Mouse (Mus musculus): ENCODE data around the gene Tubd1.

Tubd1 gene

GRCm38 (mm10) chr11:86583990-86584897 lies 39.5 kb downstream of the Tubd1 start:
- no peak for DNase-seq (ENCODE audit: low read depth, low spot score)

- no peak for DNase-seq (ENCODE audit: low read depth, low spot score)
These were observed 40.3 kb downstream of the Tubd1 start for GRCm38 (mm10) chr11:86584898-86585597.

GRCm38 (mm10) chr11:86585598-86585984 lies 40.8 kb downstream of the Tubd1 start:
- DNase-seq (ENCODE audit: low read depth, low spot score) = no peak

GRCm38 (mm10) chr11:86586177-86586867 lies 41.5 kb downstream of the Tubd1 start:
- DNase-seq (ENCODE audit: low read depth, low spot score) = peak; percentile 60

GRCm38 (mm10) chr11:86586868-86587792 lies 42.3 kb downstream of the Tubd1 start:
- peak; percentile 92 for DNase-seq (ENCODE audit: low read depth, low spot score)

GRCm38 (mm10) chr11:86587830-86588229 lies 43.0 kb downstream of the Tubd1 start:
- no peak for DNase-seq (ENCODE audit: low read depth, low spot score)

GRCm38 (mm10) chr11:86588583-86589298 lies 44.0 kb downstream of the Tubd1 start:
- DNase-seq (ENCODE audit: low read depth, low spot score) = no peak

GRCm38 (mm10) chr11:86590066-86590465 lies 45.3 kb downstream of the Tubd1 start:
- DNase-seq (ENCODE audit: low read depth, low spot score) = no peak

- peak; percentile 50 for DNase-seq (ENCODE audit: low read depth, low spot score)
These were observed 45.8 kb downstream of the Tubd1 start for GRCm38 (mm10) chr11:86590579-86590978.

GRCm38 (mm10) chr11:86591301-86591845 lies 46.6 kb downstream of the Tubd1 start:
- no peak for DNase-seq (ENCODE audit: low read depth, low spot score)

- DNase-seq (ENCODE audit: low read depth, low spot score) = peak; percentile 60
These were observed 47.3 kb downstream of the Tubd1 start for GRCm38 (mm10) chr11:86591931-86592616.

- no peak for DNase-seq (ENCODE audit: low read depth, low spot score)
These were observed 48.2 kb downstream of the Tubd1 start for GRCm38 (mm10) chr11:86592993-86593392.

- DNase-seq (ENCODE audit: low read depth, low spot score) = no peak
These were observed 48.7 kb downstream of the Tubd1 start for GRCm38 (mm10) chr11:86593443-86593842.

- no peak for DNase-seq (ENCODE audit: low read depth, low spot score)
These were observed 49.5 kb downstream of the Tubd1 start for GRCm38 (mm10) chr11:86594188-86594876.

- no peak for DNase-seq (ENCODE audit: low read depth, low spot score)
These were observed 50.6 kb downstream of the Tubd1 start for GRCm38 (mm10) chr11:86595366-86595765.

GRCm38 (mm10) chr11:86596187-86596960 lies 51.6 kb downstream of the Tubd1 start:
- no peak for DNase-seq (ENCODE audit: low read depth, low spot score)

- DNase-seq (ENCODE audit: low read depth, low spot score) = no peak
These were observed 52.2 kb downstream of the Tubd1 start for GRCm38 (mm10) chr11:86596976-86597375.

GRCm38 (mm10) chr11:86598154-86598553 lies 53.4 kb downstream of the Tubd1 start:
- DNase-seq (ENCODE audit: low read depth, low spot score) = no peak

All from R1 (cell line).